Mouse (Mus musculus): ENCODE results near the gene Alkbh6. TPM values are rescaled to one million over a fixed set of nuclear protein-coding genes. Genes with fewer than 3 reads are reported as not detected.
A peak's percentile ranks its signal among the peaks of the same experiment; 100 is the strongest.

Alkbh6 gene
- polyA plus RNA-seq, 1 experiment from 2014 or later: 92.8 TPM

DNA sequence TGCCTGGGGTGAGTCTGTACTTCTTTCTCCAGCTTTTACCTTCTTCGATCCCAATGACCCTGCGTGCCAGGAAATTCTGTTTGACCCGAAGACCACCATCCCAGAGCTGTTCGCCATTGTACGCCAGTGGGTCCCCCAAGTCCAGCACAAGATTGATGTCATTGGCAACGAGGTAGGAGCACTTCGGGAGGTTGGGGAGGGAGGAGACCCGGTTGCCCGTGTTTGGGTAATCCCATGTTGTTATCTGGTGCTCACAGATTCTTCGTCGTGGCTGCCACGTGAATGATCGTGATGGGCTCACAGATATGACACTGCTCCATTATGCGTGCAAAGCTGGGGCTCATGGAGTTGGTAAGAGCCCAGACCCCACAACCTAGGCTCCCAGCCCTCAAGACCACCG is 11.7 kb upstream of the Alkbh6 start:
- no peak for ATAC-seq (ENCODE audit: insufficient number of reproducible peaks, low FRiP score, low TSS enrichment, low read depth)
- 90% methylated on average over 15 of the region's 15 CpGs for WGBS
- Histone ChIP-seq H3K4me1 (peaks cover 12% of the 10 kb centered on the region), H3K9ac (no peak overlapping the region), H3K9me3 (replicated peaks) (no peaks in the 10 kb centered on the region), H3K27me3 (no peaks in the 10 kb centered on the region), H3K4me2 (replicated peaks) (no peak overlapping the region), H3K4me3 (replicated peaks) (no peak overlapping the region), H3K27ac (replicated peaks) (no peak overlapping the region), H3K36me3 (peaks cover 64% of the 10 kb centered on the region)

DNA sequence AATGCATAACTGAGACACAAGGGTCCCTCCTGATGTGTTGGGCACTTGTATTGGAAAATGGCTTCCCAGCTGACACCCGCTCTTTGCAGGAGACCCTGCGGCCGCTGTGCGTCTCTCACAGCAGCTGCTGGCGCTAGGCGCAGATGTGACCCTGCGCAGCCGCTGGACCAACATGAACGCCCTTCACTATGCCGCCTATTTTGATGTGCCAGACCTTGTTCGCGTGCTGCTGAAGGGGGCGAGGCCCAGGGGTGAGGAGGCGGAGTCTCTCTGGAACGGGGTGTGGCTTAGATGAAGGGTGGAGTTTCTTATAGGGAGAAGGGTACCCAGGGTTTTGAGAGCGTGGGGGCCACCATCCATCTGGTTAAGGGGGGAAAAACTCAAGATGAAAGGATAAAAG is 11.3 kb upstream of the Alkbh6 start:
- ATAC-seq (ENCODE audit: insufficient number of reproducible peaks, low FRiP score, low TSS enrichment, low read depth): no peak
- H3K36me3 ChIP-seq: peaks cover 69% of the 10 kb centered on the region

DNA sequence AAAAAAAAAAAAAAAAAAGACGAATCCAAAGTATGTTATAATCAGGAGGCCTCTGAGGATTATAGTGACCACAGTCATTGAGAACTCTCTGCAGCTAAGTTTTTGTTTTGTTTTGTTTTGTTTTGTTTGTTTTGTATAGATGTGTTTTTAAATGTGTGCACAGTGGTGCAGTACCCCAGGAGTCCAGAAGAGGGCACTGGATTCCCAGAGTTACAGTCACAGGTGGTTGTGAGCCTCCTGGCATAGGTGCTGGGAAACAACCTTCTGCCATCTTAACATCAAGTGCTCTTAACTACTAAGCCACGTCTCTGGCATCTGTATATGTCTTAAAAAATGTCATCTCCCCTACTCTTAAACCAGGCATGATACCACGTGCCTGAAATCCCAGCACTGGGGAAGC is 7.6 kb upstream of the Alkbh6 start:
- no peaks in the 10 kb centered on the region for H3K27me3 ChIP-seq
- H3K4me3 ChIP-seq (replicated peaks): no peak overlapping the region
- no peaks in the 10 kb centered on the region for H3K9me3 ChIP-seq (replicated peaks)
- ATAC-seq (ENCODE audit: insufficient number of reproducible peaks, low FRiP score, low TSS enrichment, low read depth): no peak
- no peak overlapping the region for H3K9ac ChIP-seq
- WGBS: 52% methylated on average over 3 of the region's 3 CpGs
- H3K4me2 ChIP-seq (replicated peaks): no peak overlapping the region
- peaks cover 82% of the 10 kb centered on the region for H3K36me3 ChIP-seq
- no peak overlapping the region for H3K27ac ChIP-seq (replicated peaks)
- no peaks in the 10 kb centered on the region for H3K4me1 ChIP-seq

More for the DNA sequence above, 11.3 kb upstream of the Alkbh6 start:
- H3K4me2 ChIP-seq (replicated peaks): no peak overlapping the region
- no peaks in the 10 kb centered on the region for H3K27me3 ChIP-seq
- no peaks in the 10 kb centered on the region for H3K9me3 ChIP-seq (replicated peaks)
- H3K27ac ChIP-seq (replicated peaks): no peak overlapping the region
- WGBS: 81% methylated on average over 16 of the region's 16 CpGs
- H3K9ac ChIP-seq: no peak overlapping the region
- no peak overlapping the region for H3K4me3 ChIP-seq (replicated peaks)
- peaks cover 8% of the 10 kb centered on the region; the same call in 1 of the 2 replicates for H3K4me1 ChIP-seq

DNA sequence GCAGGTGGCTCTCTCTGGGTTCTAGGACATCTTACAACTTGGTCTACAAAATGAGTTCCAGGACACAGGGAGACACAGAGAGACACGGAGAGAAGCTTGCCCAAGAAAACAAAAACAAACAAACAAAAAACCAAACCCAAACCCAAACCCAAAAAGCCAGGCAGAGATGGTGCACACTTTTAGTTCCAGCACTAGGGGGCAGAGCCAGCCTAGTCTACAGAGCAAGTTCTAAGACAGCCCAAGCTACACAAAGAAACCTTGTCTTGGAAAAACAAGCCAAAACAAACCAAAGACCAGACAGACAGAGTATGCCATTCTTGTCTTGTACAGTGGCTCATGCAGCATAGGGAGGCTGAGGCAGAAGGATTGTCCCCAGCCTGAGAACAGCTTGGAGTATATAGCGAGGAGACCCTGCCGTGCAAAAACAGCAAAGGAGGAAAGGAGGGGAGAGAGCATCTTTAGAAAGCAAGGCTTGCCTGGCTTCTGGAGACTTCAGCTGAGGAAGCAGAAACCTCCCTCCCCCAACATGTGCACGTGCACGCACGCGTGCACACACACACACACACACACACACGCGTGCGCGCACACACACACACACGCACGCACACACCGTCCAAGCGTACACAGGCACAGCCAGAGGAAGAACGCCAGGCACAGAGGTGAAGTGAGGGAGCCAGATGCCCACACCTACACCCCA is 2.3 kb upstream of the Alkbh6 start:
- H3K27me3 ChIP-seq: no peaks in the 10 kb centered on the region
- H3K4me1 ChIP-seq: peaks cover 21% of the 10 kb centered on the region
- WGBS: 91% methylated on average over 16 of the region's 16 CpGs
- H3K27ac ChIP-seq (replicated peaks): no peak overlapping the region
- H3K9ac ChIP-seq: no peak overlapping the region
- H3K4me2 ChIP-seq (replicated peaks): no peak overlapping the region
- no peak for ATAC-seq (ENCODE audit: insufficient number of reproducible peaks, low FRiP score, low TSS enrichment, low read depth)
- H3K4me3 ChIP-seq (replicated peaks): no peak overlapping the region
- peaks cover 45% of the 10 kb centered on the region for H3K36me3 ChIP-seq
- H3K9me3 ChIP-seq (replicated peaks): no peaks in the 10 kb centered on the region

DNA sequence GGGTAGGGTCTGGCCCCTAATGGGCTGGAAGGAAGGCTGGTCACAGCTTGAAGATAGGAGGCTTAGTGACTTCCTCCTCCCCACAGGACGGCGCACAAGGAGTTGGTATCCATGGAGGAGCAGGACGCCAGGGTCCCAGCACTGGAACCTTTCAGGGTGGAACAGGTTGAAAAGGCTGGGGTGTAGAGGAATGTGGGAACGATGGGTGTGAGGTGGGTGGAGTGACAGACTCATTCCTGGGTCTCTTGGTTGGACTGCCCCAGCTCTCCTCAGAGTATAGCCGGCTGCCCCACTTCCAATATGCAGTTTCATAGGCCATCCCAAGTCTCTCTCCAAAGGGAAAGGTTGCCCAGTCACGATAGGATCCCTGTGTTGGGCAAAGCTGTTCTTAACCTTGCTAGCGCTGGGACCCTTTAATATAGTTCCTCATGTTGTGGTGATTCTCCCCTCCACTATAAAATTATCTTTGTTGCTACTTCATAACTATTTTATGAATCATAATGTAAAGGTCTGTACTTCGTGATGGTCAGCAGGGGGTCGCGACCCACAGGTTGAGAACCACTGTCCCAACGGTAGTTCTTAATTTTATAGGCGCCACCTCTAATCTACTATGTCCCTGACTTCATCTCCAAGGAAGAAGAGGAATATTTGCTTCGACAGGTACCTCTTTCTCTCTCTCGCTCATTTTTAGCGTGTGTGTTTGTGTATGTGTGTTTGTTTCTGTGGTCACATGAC is 1.0 kb downstream of the Alkbh6 start:
- Histone ChIP-seq H3K27ac (replicated peaks) (peak overlapping the region; percentile 72; the same call in 1 of the 2 replicates), H3K4me1 (peaks cover 25% of the 10 kb centered on the region), H3K4me2 (replicated peaks) (peak overlapping the region; percentile 83), H3K9ac (peak overlapping the region; percentile 63), H3K9me3 (replicated peaks) (no peaks in the 10 kb centered on the region), H3K36me3 (peaks cover 28% of the 10 kb centered on the region), H3K27me3 (no peaks in the 10 kb centered on the region), H3K4me3 (replicated peaks) (peak overlapping the region; percentile 71)
- no peak for ATAC-seq (ENCODE audit: insufficient number of reproducible peaks, low FRiP score, low TSS enrichment, low read depth)
- 62% methylated on average over 15 of the region's 15 CpGs for WGBS

DNA sequence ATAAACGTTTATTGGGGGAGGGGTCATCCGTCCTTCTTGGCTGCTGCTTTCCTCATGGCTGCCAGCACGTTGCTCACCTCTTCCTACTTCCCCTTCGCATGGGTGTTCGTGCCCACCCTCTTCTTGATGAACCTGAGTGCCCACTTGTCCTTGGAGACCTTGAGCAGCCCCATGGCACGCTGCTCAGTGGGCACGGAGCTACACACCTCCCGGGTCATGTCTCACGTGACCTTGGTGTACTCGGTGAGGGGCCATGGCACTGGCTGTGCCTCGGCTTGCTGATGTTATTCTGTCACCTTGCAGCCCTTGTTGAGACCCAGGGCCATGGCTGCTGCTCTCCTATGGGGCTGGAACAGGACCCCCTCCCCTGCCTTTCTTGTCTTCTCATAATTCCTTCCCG is 1.6 kb downstream of the Alkbh6 start:
- 82% methylated on average over 12 of the region's 12 CpGs for WGBS

DNA sequence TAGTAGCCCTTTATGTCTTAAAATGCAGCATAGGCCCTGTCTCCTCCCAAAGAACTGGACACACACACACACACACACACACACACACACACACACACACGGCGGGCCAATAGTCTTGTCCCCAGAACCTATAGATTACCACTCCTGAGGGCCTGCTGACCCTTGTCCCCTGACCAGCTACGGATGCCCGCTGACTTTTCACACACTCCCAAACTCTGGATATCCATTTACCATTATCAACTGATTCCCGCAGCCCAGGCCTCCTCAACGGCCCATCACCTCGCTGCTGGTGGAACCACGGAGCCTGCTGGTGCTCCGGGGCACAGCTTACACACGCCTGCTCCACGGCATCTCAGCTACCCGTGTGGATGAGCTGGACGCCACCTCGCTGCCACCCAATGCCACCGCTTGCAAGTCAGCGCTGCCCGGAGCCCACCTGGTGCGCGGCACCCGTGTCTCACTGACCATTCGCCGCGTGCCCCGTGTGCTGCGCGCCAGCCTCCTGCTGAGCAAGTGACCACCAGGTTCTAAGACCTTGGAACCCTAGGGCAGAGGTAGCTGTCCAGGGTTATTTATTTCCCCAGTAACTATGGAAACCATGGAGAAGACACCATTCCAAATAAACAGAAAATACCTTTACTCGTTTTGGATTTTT is 5.3 kb downstream of the Alkbh6 start:
- no peak overlapping the region for H3K27ac ChIP-seq (replicated peaks)
- H3K9me3 ChIP-seq (replicated peaks): no peaks in the 10 kb centered on the region
- peaks cover 28% of the 10 kb centered on the region for H3K4me1 ChIP-seq
- H3K4me3 ChIP-seq (replicated peaks): no peak overlapping the region
- WGBS: 44% methylated on average over 27 of the region's 27 CpGs
- H3K9ac ChIP-seq: no peak overlapping the region
- H3K27me3 ChIP-seq: no peaks in the 10 kb centered on the region
- peaks cover 10% of the 10 kb centered on the region; the same call in 1 of the 2 replicates for H3K36me3 ChIP-seq
- no peak overlapping the region for H3K4me2 ChIP-seq (replicated peaks)
- ATAC-seq (ENCODE audit: insufficient number of reproducible peaks, low FRiP score, low TSS enrichment, low read depth): no peak

More for the DNA sequence above, 1.6 kb downstream of the Alkbh6 start:
- peaks cover 30% of the 10 kb centered on the region for H3K4me1 ChIP-seq
- H3K36me3 ChIP-seq: peaks cover 26% of the 10 kb centered on the region
- H3K9me3 ChIP-seq (replicated peaks): no peaks in the 10 kb centered on the region
- H3K9ac ChIP-seq: no peak overlapping the region
- H3K27me3 ChIP-seq: no peaks in the 10 kb centered on the region
- no peak overlapping the region for H3K4me2 ChIP-seq (replicated peaks)
- ATAC-seq (ENCODE audit: insufficient number of reproducible peaks, low FRiP score, low TSS enrichment, low read depth): no peak
- no peak overlapping the region for H3K27ac ChIP-seq (replicated peaks)
- H3K4me3 ChIP-seq (replicated peaks): no peak overlapping the region

DNA sequence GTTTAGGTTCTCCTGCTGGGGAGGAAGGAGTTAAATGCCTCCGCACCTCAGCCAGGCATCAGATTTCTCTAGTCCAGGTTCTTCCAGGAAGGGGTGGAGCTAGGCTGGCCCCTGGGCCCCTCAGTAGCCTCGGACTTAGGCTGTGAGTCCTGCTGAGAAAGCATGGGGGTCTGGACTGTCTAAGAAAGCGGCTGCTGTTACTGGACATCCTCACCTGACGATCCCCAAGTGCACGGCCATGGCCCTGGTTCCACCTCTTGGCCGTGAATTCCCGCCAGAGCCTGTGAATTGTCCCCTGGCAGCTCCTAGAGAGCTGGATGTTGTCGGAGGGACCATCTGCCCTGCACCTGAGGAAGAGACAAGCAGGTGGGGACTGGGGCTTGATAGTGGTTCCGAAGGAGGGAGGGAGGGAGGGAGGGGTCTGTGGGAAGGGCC is 6.2 kb downstream of the Alkbh6 start, which contains the start of gene Syne4:
Gene Syne4, plus strand, starts transcription at position 87 of the 435 bp plus-strand sequence.
- peak within 1 kb of the TSS; percentile 23 for H3K9ac ChIP-seq
- no peak within 1 kb of the TSS for H3K27ac ChIP-seq (replicated peaks)
- H3K9me3 ChIP-seq (replicated peaks): no peaks in the 10 kb centered on the region
- no peaks in the 10 kb centered on the region for H3K27me3 ChIP-seq
- H3K36me3 ChIP-seq: peaks cover 10% of the 10 kb centered on the region; the same call in 1 of the 2 replicates
- H3K4me1 ChIP-seq: peaks cover 20% of the 10 kb centered on the region
- H3K4me3 ChIP-seq (replicated peaks): peak within 1 kb of the TSS; percentile 43
- 3% methylated on average over 9 of the region's 9 CpGs for WGBS
- 0 out of 2 replicates have a peak, but pooled peaks have one; percentile 26 for ATAC-seq (ENCODE audit: insufficient number of reproducible peaks, low FRiP score, low TSS enrichment, low read depth)
- peak within 1 kb of the TSS; percentile 47 for H3K4me2 ChIP-seq (replicated peaks)

DNA sequence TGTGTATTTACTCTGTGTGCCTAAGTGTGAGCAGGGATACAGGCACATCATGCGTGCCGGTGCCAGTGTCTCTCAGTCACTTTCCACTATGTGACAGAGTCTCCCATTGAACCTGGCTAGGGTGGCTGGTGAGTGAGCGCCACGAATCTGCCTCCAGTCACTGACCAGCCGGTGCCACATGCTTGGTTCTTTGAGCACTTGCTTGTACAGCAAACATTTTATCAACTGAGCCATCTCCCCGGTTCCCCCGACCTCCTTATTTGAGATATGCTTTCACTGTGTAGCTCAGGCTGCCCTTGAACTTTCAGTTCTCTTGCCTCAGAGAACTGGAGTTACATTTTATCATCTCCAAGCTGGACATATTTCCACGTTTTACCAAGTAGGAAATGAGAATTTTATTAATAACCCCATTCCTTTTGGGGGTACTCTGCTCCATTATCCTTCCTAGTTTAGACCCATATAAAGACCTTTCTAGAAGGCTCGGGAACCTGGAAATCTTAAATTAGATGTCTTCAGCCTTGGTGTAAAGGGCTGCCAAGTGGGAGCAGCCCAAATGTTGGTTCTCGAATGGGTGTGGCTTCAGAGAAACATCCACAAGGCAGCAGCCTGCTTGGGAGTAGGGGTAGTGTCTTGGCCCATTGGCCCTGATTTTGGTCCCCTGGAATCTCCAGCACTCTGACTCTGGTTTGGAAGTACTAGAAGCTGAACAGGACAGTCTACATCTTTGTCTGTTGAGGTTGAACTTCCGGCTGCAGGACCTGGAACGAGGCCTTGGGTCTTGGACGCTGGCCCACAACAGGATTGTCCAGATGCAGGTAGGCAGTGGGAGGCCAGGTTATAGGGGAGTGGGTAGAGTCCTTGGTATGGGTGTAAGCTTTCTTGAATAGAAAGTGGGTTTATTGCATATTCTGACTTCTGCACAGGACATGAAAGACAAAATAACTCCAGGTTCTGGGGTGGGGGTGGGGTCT is 7.3 kb downstream of the Alkbh6 start:
- no peaks in the 10 kb centered on the region for H3K9me3 ChIP-seq (replicated peaks)
- H3K4me3 ChIP-seq (replicated peaks): peak overlapping the region; percentile 43
- peak overlapping the region; percentile 47 for H3K4me2 ChIP-seq (replicated peaks)
- 65% methylated on average over 13 of the region's 13 CpGs for WGBS
- H3K9ac ChIP-seq: peak overlapping the region; percentile 9; the same call in 1 of the 2 replicates
- no peak for ATAC-seq (ENCODE audit: insufficient number of reproducible peaks, low FRiP score, low TSS enrichment, low read depth)
- no peak overlapping the region for H3K27ac ChIP-seq (replicated peaks)
- H3K27me3 ChIP-seq: no peaks in the 10 kb centered on the region
- peaks cover 14% of the 10 kb centered on the region for H3K4me1 ChIP-seq
- H3K36me3 ChIP-seq: peaks cover 10% of the 10 kb centered on the region; the same call in 1 of the 2 replicates

DNA sequence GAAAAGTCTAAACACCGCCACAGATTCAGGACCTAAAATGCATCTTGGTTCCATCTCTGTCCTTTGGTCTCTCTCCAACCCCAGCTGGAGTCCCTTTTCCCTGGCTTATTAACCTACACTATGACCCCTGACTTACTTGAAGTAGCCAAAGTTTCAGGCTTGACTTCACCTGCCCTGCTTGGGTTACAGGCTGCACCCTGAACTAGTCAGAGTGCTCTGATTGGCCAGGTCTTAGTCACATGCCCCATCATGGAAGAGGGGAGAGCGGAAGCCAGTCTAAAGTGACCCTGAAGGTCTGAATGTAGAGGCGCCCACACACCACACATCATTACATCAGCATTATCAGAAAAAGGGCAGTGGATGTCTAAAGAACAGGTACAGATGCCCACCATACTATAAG is 9.6 kb downstream of the Alkbh6 start:
- H3K9ac ChIP-seq: no peak overlapping the region
- 98% methylated on average over 3 of the region's 3 CpGs for WGBS

More for the DNA sequence above, 9.6 kb downstream of the Alkbh6 start:
- H3K4me1 ChIP-seq: peaks cover 26% of the 10 kb centered on the region
- H3K36me3 ChIP-seq: no peaks in the 10 kb centered on the region
- no peak overlapping the region for H3K4me3 ChIP-seq (replicated peaks)
- no peak overlapping the region for H3K27ac ChIP-seq (replicated peaks)
- no peak for ATAC-seq (ENCODE audit: insufficient number of reproducible peaks, low FRiP score, low TSS enrichment, low read depth)
- H3K9me3 ChIP-seq (replicated peaks): no peaks in the 10 kb centered on the region
- no peak overlapping the region for H3K4me2 ChIP-seq (replicated peaks)
- no peaks in the 10 kb centered on the region for H3K27me3 ChIP-seq

Data from embryonic facial prominence, embryonic 15.5 days (tissue).